Mouse (Mus musculus) Muller cell, postnatal 12 days (primary cell): ENCODE measurements at regions not wholly inside any gene's neighbourhood (a gene's known extent, or its start where the extent isn't known, plus 50 kb on each side); places are given as distances from the start of the nearest gene placed in this dataset.
"Not testable (repeated sequence)": the region's sequence is repeated elsewhere in the genome, so short reads cannot be mapped to it uniquely, and the experiment has no call there.

Experiments used
- DNase-seq: peaks from one replicate; pipeline ENCODE4 v3.0.0-alpha.2; 2015; ENCODE audit errors: inconsistent ontology term

DNA sequence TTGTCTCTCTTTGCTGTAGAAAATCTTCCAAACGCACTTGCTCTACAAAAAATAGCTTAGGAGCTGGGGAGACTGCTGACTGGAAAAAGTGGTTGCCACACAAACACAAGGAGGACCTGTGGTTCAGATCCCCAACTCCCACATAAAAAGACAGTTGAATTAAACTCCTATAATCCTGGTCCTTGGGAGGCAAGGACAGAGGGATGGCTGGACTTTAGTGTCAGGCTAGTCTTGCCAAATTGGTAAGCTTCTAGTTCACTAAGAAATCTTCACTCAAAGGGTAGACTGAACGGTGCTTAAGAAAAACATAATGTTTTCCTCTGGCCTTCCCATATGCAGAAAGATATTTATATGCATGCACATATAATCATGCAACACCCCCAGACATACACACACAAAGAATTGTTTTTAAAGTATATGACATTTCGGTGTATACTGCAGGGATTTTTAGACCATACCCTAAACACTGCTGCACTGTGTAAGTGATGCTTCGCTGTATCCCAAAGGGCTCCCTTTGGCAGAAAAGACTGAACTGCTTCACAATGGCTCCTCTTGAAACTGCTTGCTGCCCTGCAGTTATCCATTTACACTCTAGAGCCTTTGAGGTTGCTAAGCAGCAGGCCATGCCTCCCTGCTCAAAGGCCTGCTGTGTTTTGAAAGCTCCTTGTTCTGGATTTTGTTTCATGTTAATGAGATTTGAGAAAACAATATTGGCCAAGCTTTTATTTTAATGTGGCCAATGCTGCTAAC lies 1299.3 kb downstream of the Zfp704 start:
- DNase-seq: no peak

DNA sequence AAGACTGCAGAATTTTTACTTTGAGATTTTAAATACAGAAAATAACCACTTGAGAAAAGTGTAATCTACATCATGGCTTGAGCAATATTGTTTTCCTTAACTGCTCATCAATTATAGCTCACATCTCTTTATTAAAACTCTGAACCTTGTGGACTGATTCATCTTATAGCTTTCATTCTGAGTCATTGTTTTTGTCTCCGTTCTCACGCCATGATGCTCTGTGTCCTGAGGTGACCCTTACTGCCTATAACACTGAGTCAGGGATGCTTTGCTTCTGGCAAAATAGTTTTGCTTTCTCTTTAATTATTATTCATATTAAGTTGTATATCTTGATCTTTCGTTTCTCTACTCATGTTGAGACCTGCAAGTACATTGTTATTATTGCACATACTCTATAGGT lies 1302.6 kb downstream of the Zfp704 start:
- DNase-seq: peak; percentile 52

DNA sequence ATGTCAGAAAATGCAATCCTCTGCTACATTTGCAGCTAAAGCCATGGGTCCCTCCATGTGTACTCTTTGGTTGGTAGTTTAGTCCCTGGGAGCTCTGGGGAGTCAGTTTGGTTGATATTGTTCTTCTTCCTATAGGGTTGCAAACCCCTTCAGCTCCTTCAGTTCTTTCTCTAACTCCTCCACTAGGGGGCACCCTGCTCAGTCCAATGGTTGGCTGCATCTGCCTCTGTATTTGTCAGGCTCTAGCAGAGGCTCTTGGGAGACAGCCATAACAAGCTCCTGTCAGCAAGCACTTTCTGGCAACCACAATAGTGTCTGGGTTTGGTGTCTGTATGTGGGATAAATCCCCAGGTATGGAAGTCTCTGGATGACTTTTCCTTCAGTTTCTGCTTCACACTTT lies 1305.1 kb downstream of the Zfp704 start:
- no peak for DNase-seq

DNA sequence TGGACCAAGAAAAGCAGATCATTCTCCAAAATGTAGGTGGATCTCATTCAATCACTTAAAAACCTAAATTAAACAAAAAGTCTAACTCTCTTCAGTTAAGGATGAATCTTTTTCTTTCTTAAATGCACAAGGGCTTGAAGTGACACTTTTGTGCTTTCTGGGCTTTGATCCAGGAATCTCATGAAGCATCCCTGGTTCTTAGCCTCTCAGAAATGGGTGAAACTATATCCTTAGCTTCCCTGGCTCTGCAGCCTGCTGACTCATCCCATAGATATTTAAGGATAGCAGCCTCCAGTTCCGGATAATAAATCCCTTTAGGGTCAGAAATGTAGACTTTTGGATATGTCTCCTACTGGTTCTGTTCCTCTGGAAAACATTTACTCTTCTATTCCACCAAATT lies 1316.8 kb downstream of the Zfp704 start:
- peak; percentile 77 for DNase-seq

DNA sequence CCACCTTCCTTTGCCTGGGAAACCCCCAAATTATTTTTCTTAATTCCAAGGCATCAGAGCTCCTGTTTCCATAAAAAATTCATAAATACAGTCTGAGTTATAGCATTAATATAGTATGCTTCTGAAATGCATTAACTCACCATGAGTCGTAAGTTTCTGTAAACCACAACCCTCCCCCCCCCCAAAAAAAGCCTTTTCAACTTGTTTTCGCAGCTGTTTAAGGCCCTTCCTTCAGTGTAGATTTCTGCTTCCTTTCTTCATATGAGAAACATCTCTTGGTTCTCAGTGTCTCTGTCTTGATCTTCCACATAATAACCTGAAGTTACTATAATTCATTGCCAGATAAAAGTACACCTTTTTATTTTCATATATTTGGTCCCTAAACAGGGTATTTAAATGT lies 1320.3 kb downstream of the Zfp704 start:
- no peak for DNase-seq

DNA sequence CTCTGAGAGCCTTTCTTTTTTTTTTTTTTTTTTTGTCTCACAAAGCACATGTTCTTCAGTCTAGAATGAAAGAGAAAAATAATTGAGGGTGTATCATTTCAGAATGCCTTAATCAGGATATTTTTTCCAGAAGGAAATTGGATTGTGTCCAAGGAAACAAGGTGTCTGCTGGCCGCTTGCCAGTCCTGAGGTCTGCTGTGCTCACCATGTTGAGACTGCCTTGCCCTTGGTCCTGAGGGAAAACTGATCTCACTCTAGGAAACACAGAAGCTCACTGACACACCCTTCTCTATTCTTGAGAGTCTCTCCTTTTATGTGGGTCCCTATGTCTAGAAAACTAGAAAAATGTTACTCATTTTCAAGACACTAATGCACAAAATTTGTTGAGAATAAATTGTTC lies 1321.4 kb downstream of the Zfp704 start:
- DNase-seq: no peak

DNA sequence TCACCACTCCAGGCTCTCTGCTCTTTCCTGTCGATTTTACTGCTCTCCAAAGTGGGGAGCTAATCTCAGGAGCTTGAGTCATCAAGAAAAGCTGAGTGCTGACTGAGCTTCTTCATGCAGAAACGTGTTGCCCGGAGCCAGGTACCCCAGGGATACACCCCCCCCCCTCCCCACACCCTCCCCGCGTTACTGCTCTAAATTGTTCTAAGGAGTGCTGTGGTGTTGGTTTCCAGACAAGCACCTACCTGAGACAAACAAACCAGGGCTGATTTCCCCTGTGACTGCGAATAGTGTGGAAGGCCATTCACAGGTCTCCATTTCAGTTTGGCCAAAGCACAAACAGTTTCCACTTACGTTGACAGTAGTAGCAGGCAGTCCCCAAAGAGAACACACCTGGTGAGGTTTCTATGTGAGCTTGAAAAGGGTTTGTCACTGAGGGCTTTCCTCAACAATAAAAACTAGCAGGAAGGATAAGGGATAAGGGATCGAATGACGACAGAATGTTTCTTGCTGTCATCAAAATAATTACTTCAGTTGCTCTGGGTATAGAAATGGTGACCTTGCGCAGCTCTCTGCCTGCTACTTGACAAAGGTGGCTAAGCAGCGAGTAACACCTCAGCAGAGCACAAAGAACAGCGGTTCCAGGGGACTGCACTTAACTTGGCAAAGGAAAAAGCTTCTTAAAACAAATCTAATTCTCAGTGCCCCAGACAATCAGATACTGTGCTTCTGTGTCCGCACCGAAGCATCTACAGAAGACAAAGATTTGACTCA lies 1325.0 kb downstream of the Zfp704 start:
- no peak for DNase-seq

DNA sequence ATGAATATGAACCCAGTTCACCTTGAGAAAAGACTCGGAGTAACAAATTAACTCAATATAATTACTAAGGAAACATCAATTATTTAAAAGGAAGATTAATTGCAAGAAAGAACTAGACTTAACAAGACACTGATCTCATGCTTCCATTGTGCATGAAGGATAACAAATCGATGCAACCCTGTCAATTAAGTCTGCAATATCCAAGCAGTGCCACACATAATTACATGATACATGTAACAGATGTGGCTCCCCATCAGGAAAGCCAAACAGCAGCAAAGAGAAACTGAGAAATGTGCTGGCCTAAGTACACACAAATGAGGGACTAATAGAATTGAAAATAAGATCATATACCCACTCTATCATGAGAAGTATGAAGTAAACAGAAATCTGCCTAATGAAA lies 1327.5 kb downstream of the Zfp704 start:
- no peak for DNase-seq

DNA sequence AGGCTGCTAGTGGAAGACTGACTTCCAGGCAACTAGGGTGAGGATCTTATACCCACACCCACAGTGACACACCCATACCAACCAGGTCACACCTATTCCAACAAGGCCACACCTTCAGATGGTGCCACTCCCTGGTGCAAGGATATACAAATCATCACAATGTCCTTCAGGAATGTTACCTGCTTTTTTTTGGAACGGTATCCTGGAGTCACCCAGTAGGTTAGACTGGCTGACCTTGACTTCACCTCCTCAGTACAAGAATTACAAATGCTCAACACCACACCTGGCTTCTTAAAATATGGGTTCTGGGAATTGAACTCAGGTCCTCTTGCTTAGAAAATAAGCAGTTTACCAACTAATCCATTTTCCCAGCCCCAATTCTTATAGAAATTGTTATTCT lies 1333.2 kb downstream of the Zfp704 start:
- no peak for DNase-seq

DNA sequence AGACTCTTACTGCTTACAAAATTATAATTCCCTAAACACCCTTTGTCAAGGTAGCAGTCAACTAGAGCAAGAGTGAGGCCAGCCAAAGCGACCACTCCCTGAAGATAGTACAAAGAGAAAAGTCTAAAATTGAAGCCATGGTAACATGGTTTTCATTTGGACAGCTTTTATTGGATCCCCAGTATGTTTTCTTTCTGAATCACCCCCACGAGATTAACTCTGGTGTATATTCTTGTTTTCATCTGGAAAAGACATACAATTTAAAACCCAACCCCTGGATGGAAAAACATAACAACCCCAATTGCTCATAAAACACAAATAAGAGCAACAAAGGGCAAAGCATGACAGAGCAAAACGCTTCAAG lies 1339.0 kb downstream of the Zfp704 start:
- no peak for DNase-seq

DNA sequence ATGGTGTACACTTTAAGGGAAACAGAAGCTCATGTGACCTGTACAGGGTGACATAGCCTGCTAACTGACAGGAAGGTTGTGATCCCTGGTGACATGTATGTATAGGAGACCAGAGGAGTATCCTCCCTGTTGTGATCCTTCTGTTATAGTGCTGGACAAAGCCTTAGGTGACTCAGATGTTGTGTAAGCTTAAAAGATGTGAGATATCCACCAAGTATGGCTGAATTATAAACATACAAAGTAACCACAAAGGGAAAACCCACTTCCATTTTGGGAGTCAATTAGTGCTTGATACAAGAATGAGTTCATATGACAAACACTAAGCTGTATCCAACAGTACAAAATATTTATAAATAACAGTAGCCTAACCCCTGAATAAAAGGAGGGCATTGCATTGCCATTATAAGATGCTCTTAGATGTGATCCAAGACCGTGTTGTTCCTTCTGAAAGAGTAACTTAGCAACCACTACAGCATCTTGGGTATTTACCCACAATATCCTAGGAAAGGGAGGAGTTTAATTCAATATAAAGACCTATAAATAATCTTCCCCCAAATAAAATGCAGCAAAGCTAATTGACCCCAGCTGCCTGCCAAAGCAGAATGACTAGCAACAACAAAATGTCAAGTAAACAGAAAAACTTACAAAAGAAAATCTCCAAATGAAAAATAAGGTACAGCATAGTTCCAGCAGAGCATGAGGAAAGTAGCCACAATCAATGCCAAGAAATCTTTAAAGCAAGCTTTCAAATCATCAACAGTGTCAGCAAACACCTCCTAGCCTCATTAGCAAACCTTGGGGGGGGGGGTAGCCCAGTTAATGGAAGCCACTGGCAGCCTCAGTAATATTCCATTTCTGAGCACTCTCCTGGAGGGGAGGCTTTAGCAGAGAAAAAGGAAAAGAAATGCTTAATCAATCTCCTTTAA lies 1339.6 kb downstream of the Zfp704 start:
- peak; percentile 63 for DNase-seq

DNA sequence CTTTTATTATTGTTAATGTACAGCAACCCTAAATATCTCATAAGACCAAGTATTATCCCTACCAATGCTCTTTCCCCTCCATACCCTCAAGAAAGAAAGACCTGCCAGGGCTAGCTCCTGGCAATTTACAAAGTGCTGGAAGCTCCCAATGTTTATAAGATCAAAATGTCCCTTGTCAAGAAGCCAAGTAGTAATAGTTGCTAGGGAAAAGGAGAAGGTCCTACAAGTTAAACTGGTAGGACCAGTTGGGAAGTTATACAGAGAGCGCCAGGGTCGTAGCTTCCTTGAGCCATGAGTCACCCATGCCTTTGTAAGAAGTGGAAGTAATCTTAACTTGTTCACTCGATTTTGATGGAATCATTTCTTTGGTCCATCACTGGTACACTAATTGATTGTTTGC lies 1344.1 kb downstream of the Zfp704 start:
- no peak for DNase-seq

DNA sequence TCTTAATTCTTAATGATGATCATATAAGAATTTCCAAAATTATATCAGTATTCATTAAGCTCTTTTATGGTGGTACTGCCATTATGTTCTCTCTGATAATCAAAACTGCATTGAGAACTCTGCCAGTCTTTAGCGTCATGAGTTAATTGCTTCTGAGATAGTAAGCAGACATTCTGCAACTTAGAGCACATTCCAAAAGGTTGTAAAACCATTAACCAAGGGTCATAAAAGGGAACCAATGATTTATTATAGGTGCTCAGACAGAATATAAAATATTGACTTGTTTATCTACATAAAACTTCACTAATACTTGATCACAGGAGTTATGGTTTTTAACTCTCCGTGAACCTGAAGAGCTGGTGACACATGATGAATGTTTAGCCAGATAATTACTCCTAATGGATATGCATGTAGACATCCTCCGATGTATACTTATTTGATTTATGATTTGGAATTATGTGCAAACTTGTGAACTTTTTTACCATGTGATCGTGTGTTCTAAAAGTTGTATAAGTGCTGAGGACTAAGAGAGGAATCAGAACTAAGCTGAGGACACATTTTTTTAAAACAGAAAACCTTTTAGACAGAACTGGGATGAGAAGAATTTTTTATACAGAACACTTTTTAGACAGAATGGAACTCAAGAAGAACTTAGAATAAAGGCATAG lies 1345.4 kb downstream of the Zfp704 start:
- no peak for DNase-seq

DNA sequence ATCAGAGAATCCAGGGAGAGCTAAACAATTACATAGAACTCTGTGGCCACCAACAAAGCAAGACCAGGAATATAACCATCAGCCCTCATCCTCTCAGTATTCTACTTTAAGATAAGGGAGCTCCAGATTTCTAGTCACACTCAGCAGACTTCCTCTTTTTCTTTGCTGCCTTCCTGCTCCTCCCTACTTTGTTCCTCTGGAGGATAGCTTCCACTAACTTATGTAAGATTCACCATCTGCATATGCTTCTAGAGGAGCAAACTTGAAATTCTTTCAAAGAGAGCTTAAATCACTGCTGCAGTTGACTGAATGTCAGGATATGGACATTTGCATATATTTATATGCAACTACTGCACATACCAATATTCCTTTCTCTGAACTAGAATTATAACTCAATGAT lies 1352.6 kb downstream of the Zfp704 start:
- no peak for DNase-seq

DNA sequence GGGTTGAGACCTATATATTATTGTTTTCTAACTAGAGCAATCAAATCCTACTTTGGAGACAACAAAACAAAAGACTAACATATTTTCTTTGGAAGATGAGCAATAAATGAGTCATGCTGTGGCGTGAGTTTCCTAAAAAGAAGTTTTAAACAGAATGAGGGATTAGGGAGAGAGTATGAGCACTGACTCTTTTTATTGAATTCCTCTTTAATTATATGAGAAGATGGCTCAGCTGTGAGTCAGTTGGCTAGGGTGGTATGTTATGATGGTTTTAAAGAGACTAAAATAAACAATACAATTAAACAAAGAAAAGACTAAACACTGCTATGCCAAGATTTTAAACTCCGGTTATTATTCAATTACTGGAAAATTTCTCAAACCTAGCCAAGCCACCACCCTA lies 1357.6 kb downstream of the Zfp704 start:
- DNase-seq: peak; percentile 96

DNA sequence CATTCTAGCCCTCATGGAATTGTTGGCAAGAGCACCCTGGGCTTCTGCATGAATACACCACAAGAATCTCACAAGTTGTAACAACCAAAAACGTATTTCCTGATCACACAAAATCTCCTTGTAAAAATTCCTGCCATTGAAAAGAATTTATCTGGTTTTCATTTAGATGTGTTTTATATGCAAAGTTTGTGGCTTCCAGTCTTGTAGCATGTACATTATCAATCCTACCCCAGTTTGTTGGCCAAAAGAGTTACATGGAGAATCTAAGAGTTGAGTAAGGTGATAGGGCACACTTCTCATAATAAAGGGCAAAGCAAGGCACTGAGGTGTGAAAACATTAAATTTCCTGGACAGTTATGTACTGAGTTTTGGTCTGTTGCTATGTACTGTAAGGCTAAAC lies 1361.0 kb downstream of the Zfp704 start:
- peak; percentile 93 for DNase-seq

DNA sequence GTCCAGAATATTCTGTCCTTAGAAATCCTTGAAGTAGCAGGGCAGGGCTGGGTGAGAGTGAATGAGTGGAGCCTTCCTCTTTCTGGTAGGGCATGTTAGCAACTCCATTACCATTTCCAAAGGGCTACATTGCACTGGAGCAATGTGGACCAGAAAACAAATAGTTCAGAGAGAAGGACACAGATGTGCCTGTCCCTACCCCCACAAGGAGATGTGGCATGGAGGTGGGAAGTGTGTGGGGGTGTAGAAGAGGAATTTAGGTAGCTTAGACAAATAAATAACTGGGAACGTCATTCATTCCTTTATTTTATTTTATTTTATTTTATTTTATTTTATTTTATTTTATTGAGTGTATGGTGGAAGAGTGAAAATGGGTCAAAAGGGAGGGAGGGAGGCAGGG lies 1364.1 kb downstream of the Zfp704 start:
- not testable (repeated sequence) for DNase-seq

DNA sequence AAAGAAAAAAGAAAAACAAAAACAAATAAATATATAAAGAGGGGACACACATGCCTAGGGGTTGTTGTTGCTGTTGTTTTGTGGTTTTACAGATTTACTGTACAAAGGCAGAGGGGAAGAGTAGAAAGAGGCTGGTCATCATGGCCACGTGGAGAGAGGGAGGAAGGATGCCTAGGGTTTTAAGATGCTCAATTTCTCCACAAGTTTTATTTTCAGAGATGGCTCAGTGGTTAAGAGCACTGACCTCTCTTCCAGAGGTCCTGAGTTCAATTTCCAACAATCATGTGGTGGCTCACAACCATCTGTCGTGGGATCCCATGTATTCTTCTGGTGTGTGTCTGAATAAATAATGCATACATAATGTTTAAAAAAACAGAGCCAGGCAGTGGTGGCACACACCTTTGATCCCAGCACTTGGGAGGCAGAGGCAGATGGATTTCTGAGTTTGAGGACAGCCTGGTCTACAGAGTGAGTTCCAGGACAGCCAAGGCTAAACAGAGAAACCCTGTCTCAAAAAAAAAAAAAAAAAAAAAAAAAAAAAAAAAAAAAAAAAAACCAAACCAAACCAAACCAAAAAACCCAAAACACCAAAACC lies 1364.6 kb downstream of the Zfp704 start:
- DNase-seq: peak; percentile 51

DNA sequence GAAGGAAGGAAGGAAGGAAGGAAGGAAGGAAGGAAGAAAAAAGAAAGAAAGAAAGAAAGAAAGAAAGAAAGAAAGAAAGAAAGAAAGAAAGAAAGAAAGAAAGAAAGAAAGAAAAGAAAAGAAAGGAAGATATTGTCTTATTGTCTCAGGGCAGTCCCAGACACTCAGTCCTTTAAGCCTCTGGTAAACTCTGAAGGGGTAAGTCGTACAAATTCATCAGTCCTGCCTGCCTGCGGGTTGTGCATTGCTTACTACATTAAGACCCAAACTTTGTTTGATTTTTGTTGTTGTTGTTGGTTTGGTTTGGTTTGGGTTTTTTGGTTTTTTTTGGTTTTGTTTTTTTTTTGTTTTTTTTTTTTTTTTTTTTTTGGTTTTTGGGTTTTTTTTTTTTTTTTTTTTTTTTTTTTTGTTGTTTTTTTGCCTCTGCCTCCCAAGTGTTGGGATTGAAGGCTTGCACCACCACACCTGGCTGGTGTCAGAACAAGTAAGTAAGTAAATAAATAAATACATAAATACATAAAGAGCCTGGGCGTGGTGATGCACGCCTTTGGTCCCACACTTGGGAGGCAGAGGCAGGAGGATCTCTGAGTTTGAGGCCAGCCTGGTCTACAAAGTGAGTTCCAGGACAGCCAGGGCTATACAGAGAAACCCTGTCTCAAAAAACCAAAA lies 1365.2 kb downstream of the Zfp704 start:
- DNase-seq: not testable (repeated sequence)

DNA sequence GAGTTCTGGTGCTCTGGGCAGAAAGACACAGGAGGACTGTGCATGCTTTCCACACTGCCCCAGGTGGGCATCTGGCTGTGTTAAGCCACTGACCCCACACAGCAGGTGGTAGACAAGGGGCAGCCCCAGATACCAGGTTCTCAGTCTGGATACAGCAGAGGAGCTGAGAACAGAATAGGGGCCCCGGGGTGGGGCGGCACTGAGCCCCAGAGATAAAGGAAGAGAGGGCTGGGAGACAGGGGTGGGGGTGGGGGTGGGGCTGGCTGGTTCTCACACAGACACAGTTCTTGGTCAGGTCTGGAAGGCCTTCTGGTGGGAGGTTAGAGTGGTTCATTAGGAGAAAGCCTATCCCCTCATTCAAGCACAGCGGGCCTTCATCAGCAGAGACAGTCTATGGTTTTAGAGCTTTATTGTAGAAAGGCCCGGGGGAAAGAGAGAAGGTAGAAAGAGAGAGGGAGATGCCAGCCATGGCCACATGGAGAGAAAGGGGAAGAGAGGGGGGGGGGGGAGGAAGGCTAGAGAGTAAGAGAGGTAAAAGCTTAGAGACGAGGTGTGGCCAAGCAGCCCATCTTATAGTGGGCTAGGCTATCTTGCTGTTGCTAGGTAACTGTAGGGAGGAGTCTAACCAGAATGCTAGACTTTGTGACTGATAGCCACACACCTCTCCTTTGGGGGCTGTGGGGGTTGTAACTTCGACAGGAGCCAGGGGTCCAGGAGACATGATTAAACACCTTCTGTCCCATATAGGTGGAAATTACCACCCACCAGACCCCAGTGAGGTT lies 1403.1 kb downstream of the Zfp704 start:
- no peak for DNase-seq
